Mouse (Mus musculus): ENCODE measurements around the gene Runx2.
A peak's percentile ranks its signal among the peaks of the same experiment; 100 is the strongest.

Runx2 gene

GRCm38 (mm10) chr17:44474280-44474679, 340.3 kb downstream of the Runx2 start:
- no peak for DNase-seq (ENCODE audit: low read depth, low spot score)

DNA sequence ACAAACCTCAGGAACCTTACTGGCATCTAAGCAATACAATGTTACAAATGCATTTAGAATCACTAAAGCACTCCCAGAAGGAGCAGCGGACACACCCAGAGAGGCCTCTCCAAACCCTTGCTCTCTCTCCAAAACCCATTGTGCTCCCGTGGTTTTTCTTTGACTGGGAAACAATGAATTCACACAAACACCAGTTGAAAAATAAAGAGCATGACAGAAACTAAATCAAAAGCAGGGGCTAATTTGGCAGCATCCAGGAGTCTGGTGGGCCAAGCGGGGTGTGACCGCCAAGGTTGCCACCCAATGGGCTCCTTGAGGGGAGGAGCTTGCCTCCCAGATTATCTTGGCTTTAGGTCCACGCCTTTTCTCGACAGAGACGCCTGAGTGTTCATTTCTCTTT, 341.9 kb downstream of the Runx2 start:
- no peak for DNase-seq (ENCODE audit: low read depth, low spot score)

DNA sequence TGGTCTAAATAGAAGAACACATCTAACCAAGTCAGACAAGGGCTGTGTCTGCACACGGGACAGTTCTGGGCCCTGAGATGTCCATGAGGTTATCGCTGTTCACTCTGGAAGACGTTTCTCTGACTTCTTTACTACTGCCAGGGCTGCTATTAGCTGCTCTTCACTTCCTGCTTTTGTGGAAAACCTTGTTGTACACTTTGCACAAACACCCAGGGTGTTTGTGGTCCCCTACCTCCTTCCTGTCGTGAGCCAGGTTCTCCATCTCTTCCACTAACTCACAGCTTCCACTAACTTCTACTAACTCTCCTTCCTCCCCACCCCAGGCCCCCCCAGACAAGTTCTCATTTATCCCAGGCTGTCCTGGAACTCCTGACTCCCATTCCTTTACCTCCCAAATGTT, 350.9 kb downstream of the Runx2 start:
- DNase-seq (ENCODE audit: low read depth, low spot score), result no peak

DNA sequence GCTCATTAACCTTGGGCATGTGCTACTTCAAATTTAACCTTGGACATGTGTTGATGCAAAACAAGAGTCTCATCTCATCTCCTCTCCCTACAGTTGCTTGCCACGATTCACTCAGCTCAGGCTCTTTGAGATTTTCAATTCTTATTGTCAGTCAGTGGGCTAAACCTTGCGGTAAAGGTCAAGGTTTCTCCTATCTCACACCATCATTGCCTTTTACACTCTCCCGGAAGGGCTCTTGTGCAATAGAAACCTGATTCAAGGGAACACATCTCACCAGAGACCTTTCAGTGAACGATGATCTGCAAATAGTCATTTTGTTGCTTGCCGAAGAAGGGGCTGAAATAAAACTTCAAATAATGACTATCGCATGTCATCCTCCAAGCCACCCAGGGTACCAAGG, 354.4 kb downstream of the Runx2 start:
- DNase-seq (ENCODE audit: low read depth, low spot score), result no peak

GRCm38 (mm10) chr17:44459029-44459428, 355.6 kb downstream of the Runx2 start:
- no peak for DNase-seq (ENCODE audit: low read depth, low spot score)

DNA sequence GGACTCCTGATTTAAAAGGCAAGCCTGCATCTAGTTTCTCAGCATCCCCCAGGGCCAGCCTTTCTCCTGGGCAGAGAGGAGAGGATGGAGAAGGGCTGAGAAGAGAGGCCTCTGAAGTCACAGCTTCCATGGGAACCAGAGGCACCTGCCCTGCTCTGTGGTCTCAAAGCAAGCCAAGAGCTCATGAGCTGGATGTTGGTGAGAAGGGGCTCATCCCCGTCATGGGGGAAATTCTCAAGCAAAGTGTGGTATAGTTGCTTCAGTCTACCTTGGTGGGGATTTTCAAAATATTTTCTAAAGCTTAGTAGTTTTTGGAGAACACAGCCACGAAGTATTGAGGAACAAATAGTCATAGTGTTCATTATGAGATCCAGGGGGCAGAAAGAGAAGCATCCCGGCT, 357.9 kb downstream of the Runx2 start:
- no peak for DNase-seq (ENCODE audit: low read depth, low spot score)

DNA sequence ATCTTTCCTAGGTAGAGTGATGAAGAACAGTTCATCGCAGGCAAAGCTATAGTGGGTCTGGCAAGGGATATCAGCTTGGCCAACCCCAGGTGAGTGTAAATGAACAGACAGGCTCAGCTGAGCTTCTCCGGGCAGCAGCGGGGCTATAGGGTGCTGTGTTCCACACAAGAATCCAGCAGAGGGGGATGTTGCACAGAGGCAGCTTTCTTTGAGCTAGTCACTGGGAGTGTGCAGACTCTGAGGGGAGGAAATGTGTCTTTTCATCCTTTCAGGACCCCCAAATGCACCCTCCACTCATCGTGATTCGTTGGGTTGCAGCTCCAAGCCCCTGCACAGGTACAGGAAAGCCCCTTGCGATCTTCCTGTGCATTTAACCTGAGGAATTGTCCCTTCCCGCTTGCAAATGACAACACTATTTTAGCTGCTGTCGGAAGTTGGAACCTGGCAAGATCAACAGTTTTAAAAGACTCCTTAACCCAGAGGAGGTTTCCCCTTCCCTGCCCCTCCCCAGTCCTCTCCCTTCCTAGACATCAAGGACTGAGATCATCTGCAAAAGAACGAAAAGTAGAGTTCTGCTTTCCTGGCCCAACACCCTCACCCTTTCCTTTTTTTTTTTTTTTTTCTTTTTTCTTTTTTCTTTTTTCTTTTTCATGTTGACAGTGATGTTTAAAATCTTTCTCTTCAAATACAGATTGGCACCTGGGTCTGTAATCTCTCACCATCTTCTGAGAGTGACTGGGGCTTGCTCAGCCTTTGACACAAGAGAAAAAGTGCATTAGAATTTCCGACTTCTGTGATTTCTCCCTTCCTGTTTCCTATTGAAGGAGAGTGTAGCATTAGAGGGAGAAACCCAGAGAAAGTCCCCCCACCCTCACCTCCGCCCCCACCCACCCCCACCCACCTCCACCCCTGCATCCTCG, 358.7 kb downstream of the Runx2 start:
- DNase-seq (ENCODE audit: low read depth, low spot score), result peak; percentile 65

DNA sequence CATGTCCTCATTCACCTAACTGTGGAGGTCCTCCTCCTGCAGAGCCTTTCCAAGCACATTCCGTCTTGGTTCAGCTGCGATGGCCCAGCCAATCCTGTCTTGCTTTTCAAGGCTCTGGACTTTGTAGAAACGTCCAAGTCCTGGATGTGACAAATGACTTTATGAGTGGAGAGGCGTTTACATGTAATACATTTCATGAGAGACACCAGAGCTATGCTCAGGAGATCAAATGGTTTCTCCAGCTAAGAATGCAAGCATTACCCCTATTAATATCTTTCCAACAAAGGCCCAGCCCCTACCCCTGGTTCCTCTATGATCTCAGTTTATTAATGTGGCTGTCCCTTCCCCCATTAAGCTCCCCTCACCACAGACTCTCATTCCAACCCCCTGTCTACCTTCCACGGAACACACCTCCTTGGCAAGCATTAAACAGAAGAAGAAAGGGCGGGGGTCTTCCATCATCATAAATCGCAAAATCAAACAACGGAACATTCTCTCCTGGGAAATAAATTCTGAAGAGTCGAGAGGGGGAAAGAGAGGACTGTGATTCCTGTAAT, 364.6 kb downstream of the Runx2 start:
- DNase-seq (ENCODE audit: low read depth, low spot score), result no peak
